Mouse (Mus musculus) adrenal gland, postnatal 0 days (tissue): ENCODE results near the gene Cacng6. TPM values are rescaled to one million over a fixed set of nuclear protein-coding genes. Genes with fewer than 3 reads are reported as not detected.

Experiments
- microRNA-seq: library from miRNA; unstranded; fragments of <30 nt; microRNA quantifications from one replicate; pipeline ENCODE4, GENCODE M21; 2016; ENCODE audit warnings: borderline replicate concordance; ENCODE audit not compliant: insufficient number of aligned reads
- polyA plus RNA-seq: library from polyadenylated mRNA; unstranded; fragments of >200 nt; fragmentation: Nextera tagmentation; extraction: Ambion mirVana; gene quantifications from 2 replicates; pipeline ENCODE4 v1.2.1, GENCODE M21; 2015

Cacng6 gene
- 0.09 and 0.54 TPM in 2 replicates for polyA plus RNA-seq

DNA sequence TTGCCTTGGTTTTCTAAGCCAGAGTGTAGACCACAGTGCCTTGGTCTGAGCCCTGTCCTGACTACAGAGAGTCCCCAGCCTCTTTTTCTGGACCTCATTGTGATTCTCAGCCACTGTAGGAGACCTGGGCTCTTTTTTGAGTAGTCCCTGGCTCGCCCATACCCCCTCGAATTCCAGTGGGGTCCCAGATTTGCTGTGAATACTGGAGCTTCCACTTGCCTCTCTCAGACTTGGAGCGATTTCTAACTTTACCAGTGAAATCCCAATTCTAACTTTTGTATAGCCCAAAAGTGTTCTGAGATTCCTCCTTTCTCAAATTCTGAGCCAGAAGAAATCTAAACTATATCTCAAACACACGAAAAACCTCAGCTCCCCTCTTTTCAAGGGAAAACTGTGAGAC lies at the start of gene Cacng6:
TSS of gene Cacng6 (plus strand) at position 301 of the 400 bp plus-strand sequence.

GRCm38 (mm10) chr7:3390413-3391080 lies 33.4 kb upstream of the Cacng6 start, which contains the start of gene Cacng8:
TSS of gene Cacng8 (plus strand) at chr7:3390683.

Small RNA genes within 50 kb of the gene (microRNA-seq; reads per million reads assigned to microRNA genes)
- gene Gm23450 = 12.3 reads per million, percentile 17 among the genes with 10 or more reads in this experiment

Other genes starting within 250 kb of the Cacng6 start
- gene Nlrp12, start 174.5 kb upstream of the Cacng6 start, polyA plus RNA-seq = 0.08 and 0.35 TPM in 2 replicates
- gene Myadm, start 135.1 kb upstream of the Cacng6 start, polyA plus RNA-seq = 76.6 and 94.0 TPM in 2 replicates
- 0.18 and 0.30 TPM in 2 replicates for gene Prkcg, start 135.0 kb upstream of the Cacng6 start, polyA plus RNA-seq
- 0.76 and 1.6 TPM in 2 replicates for gene Cacng7, start 91.2 kb upstream of the Cacng6 start, polyA plus RNA-seq
- gene Cacng8, start 33.5 kb upstream of the Cacng6 start, polyA plus RNA-seq = 2.2 and 2.8 TPM in 2 replicates
- gene Tarm1, start 78.4 kb downstream of the Cacng6 start, polyA plus RNA-seq = 0.10 and 0.38 TPM in 2 replicates
- 0.10 and 0.44 TPM in 2 replicates for gene Oscar, start 192.0 kb downstream of the Cacng6 start, polyA plus RNA-seq
- 657 and 674 TPM in 2 replicates for gene Ndufa3, start 193.2 kb downstream of the Cacng6 start, polyA plus RNA-seq
- gene Tfpt, start 205.7 kb downstream of the Cacng6 start, polyA plus RNA-seq = 21.2 and 27.3 TPM in 2 replicates
- 32.2 and 48.8 TPM in 2 replicates for gene Prpf31, start 205.8 kb downstream of the Cacng6 start, polyA plus RNA-seq
- gene Cnot3, start 221.1 kb downstream of the Cacng6 start, polyA plus RNA-seq = 19.3 and 23.9 TPM in 2 replicates
- 10.4 and 16.1 TPM in 2 replicates for gene Leng1, start 241.6 kb downstream of the Cacng6 start, polyA plus RNA-seq